Mouse (Mus musculus): ENCODE data around the gene Ces1e.

- TF ChIP-seq CTCF (IDR thresholded peaks at IDR 0.05) (no peak), EP300 (IDR thresholded peaks at IDR 0.05) (no peak)
Measured at GRCm38 (mm10) chr8:93151401-93151800, 78.0 kb downstream of the Ces1e start.
